Mouse (Mus musculus): ENCODE data around the gene Serpina1f. TPM values are rescaled to one million over a fixed set of nuclear protein-coding genes. Genes with fewer than 3 reads are reported as not detected.
A peak's percentile ranks its signal among the peaks of the same experiment; 100 is the strongest.
"Not testable (repeated sequence)": the region's sequence is repeated elsewhere in the genome, so short reads cannot be mapped to it uniquely, and the experiment has no call there.

Serpina1f gene
- polyA plus RNA-seq, 1 experiment from 2014 or later, result 0.06 TPM

GRCm38 (mm10) chr12:103688221-103688814 lies 7.0 kb downstream of the Serpina1f start:
- Histone ChIP-seq H3K4me2 (ENCODE audit: low read depth, low read length) (no peak overlapping the region), H3K27ac (ENCODE audit: low read length) (no peak overlapping the region), H3K9ac (ENCODE audit: low read depth, low read length) (no peak overlapping the region), H3K36me3 (ENCODE audit: control insufficient read depth, insufficient read depth) (no peaks in the 10 kb centered on the region), H3K9me3 (replicated peaks; ENCODE audit: control insufficient read depth, low read length) (no peaks in the 10 kb centered on the region), H3K27me3 (ENCODE audit: control insufficient read depth, insufficient read depth, low read depth, low read length) (no peaks in the 10 kb centered on the region), H3K4me3 (ENCODE audit: low read depth, low read length) (no peak overlapping the region), H3K4me1 (ENCODE audit: control insufficient read depth, low read depth, low read length) (no peaks in the 10 kb centered on the region; the same call in 1 of the 2 replicates)
- 21% methylated on average over 3 of the region's 3 CpGs for WGBS (ENCODE audit: insufficient replicate concordance)
- no peak for ATAC-seq (ENCODE audit: low read depth)

GRCm38 (mm10) chr12:103687021-103687420 lies 8.3 kb downstream of the Serpina1f start:
- H3K4me1 ChIP-seq (ENCODE audit: control insufficient read depth, low read depth, low read length), result no peaks in the 10 kb centered on the region; the same call in 1 of the 2 replicates
- ATAC-seq (ENCODE audit: low read depth), result no peak
- H3K4me3 ChIP-seq (ENCODE audit: low read depth, low read length), result no peak overlapping the region
- no peaks in the 10 kb centered on the region for H3K36me3 ChIP-seq (ENCODE audit: control insufficient read depth, insufficient read depth)
- no peak overlapping the region for H3K4me2 ChIP-seq (ENCODE audit: low read depth, low read length)
- WGBS (ENCODE audit: insufficient replicate concordance), result 57% methylated on average over 7 of the region's 7 CpGs
- H3K9me3 ChIP-seq (replicated peaks; ENCODE audit: control insufficient read depth, low read length), result no peaks in the 10 kb centered on the region
- H3K27me3 ChIP-seq (ENCODE audit: control insufficient read depth, insufficient read depth, low read depth, low read length), result no peaks in the 10 kb centered on the region
- H3K9ac ChIP-seq (ENCODE audit: low read depth, low read length), result no peak overlapping the region
- no peak overlapping the region; the same call in 1 of the 2 replicates for H3K27ac ChIP-seq (ENCODE audit: low read length)

- Histone ChIP-seq H3K4me3 (ENCODE audit: low read depth, low read length) (no peak overlapping the region), H3K36me3 (ENCODE audit: control insufficient read depth, insufficient read depth) (no peaks in the 10 kb centered on the region), H3K27ac (ENCODE audit: low read length) (peak overlapping the region; percentile 41), H3K4me2 (ENCODE audit: low read depth, low read length) (no peak overlapping the region), H3K27me3 (ENCODE audit: control insufficient read depth, insufficient read depth, low read depth, low read length) (no peaks in the 10 kb centered on the region), H3K4me1 (ENCODE audit: control insufficient read depth, low read depth, low read length) (no peaks in the 10 kb centered on the region; the same call in 1 of the 2 replicates), H3K9me3 (replicated peaks; ENCODE audit: control insufficient read depth, low read length) (no peaks in the 10 kb centered on the region), H3K9ac (ENCODE audit: low read depth, low read length) (no peak overlapping the region)
- 46% methylated on average over 3 of the region's 3 CpGs for WGBS (ENCODE audit: insufficient replicate concordance)
- ATAC-seq (ENCODE audit: low read depth), result no peak
These were observed 9.3 kb downstream of the Serpina1f start for GRCm38 (mm10) chr12:103686050-103686449.

- Histone ChIP-seq H3K27ac (ENCODE audit: low read length) (peak overlapping the region; percentile 10; the same call in 1 of the 2 replicates), H3K4me1 (ENCODE audit: control insufficient read depth, low read depth, low read length) (no peaks in the 10 kb centered on the region; the same call in 1 of the 2 replicates), H3K27me3 (ENCODE audit: control insufficient read depth, insufficient read depth, low read depth, low read length) (no peaks in the 10 kb centered on the region), H3K9me3 (replicated peaks; ENCODE audit: control insufficient read depth, low read length) (no peaks in the 10 kb centered on the region), H3K4me2 (ENCODE audit: low read depth, low read length) (no peak overlapping the region), H3K36me3 (ENCODE audit: control insufficient read depth, insufficient read depth) (no peaks in the 10 kb centered on the region), H3K4me3 (ENCODE audit: low read depth, low read length) (no peak overlapping the region), H3K9ac (ENCODE audit: low read depth, low read length) (no peak overlapping the region)
- peak; percentile 62 for ATAC-seq (ENCODE audit: low read depth)
- WGBS (ENCODE audit: insufficient replicate concordance), result 36% methylated on average over 3 of the region's 3 CpGs
These were observed 9.9 kb downstream of the Serpina1f start for GRCm38 (mm10) chr12:103685386-103685785.

- Histone ChIP-seq H3K9ac (ENCODE audit: low read depth, low read length) (no peak overlapping the region), H3K36me3 (ENCODE audit: control insufficient read depth, insufficient read depth) (no peaks in the 10 kb centered on the region), H3K27me3 (ENCODE audit: control insufficient read depth, insufficient read depth, low read depth, low read length) (no peaks in the 10 kb centered on the region), H3K27ac (ENCODE audit: low read length) (no peak overlapping the region), H3K4me3 (ENCODE audit: low read depth, low read length) (no peak overlapping the region), H3K9me3 (replicated peaks; ENCODE audit: control insufficient read depth, low read length) (no peaks in the 10 kb centered on the region), H3K4me1 (ENCODE audit: control insufficient read depth, low read depth, low read length) (no peaks in the 10 kb centered on the region; the same call in 1 of the 2 replicates), H3K4me2 (ENCODE audit: low read depth, low read length) (no peak overlapping the region)
- ATAC-seq (ENCODE audit: low read depth), result no peak
- WGBS (ENCODE audit: insufficient replicate concordance), result 38% methylated on average over 4 of the region's 4 CpGs
These were observed 11.6 kb downstream of the Serpina1f start for GRCm38 (mm10) chr12:103683775-103684174.

GRCm38 (mm10) chr12:103681739-103682138 lies 13.6 kb downstream of the Serpina1f start:
- Histone ChIP-seq H3K4me2 (ENCODE audit: low read depth, low read length) (0 out of 2 replicates have a peak overlapping the region, but pooled peaks have one; percentile 32), H3K36me3 (ENCODE audit: control insufficient read depth, insufficient read depth) (no peaks in the 10 kb centered on the region), H3K27me3 (ENCODE audit: control insufficient read depth, insufficient read depth, low read depth, low read length) (no peaks in the 10 kb centered on the region), H3K27ac (ENCODE audit: low read length) (peak overlapping the region; percentile 73), H3K4me1 (ENCODE audit: control insufficient read depth, low read depth, low read length) (no peaks in the 10 kb centered on the region; the same call in 1 of the 2 replicates), H3K4me3 (ENCODE audit: low read depth, low read length) (no peak overlapping the region), H3K9me3 (replicated peaks; ENCODE audit: control insufficient read depth, low read length) (no peaks in the 10 kb centered on the region), H3K9ac (ENCODE audit: low read depth, low read length) (no peak overlapping the region)
- peak; percentile 76 for ATAC-seq (ENCODE audit: low read depth)
- WGBS (ENCODE audit: insufficient replicate concordance), result 50% methylated on average over 2 of the region's 2 CpGs

DNA sequence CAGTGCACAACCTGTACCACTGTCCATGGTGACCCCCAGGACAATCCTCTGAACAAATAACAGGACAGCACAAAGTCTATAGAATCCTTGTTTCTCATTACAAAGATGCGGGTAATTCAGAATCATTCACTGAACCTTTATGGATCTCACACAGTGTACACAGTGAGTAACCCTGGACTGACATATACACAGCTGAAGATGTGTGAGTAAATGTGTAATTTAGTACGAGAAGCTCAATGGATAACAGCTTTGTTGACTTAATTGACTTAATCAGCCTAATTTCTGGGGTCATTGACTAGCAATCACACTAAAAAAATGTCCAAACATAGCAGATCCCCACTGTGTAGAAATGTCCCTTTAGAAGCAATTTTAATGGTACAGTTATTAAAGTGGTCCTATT lies 14.2 kb downstream of the Serpina1f start:
- no peak overlapping the region for H3K4me2 ChIP-seq (ENCODE audit: low read depth, low read length)
- no peaks in the 10 kb centered on the region for H3K9me3 ChIP-seq (replicated peaks; ENCODE audit: control insufficient read depth, low read length)
- H3K27ac ChIP-seq (ENCODE audit: low read length), result peak overlapping the region; percentile 73
- no peak overlapping the region for H3K4me3 ChIP-seq (ENCODE audit: low read depth, low read length)
- WGBS (ENCODE audit: insufficient replicate concordance), result 43% methylated on average over 2 of the region's 2 CpGs
- H3K4me1 ChIP-seq (ENCODE audit: control insufficient read depth, low read depth, low read length), result no peaks in the 10 kb centered on the region; the same call in 1 of the 2 replicates
- no peaks in the 10 kb centered on the region for H3K27me3 ChIP-seq (ENCODE audit: control insufficient read depth, insufficient read depth, low read depth, low read length)
- no peak for ATAC-seq (ENCODE audit: low read depth)
- H3K9ac ChIP-seq (ENCODE audit: low read depth, low read length), result no peak overlapping the region
- H3K36me3 ChIP-seq (ENCODE audit: control insufficient read depth, insufficient read depth), result no peaks in the 10 kb centered on the region

DNA sequence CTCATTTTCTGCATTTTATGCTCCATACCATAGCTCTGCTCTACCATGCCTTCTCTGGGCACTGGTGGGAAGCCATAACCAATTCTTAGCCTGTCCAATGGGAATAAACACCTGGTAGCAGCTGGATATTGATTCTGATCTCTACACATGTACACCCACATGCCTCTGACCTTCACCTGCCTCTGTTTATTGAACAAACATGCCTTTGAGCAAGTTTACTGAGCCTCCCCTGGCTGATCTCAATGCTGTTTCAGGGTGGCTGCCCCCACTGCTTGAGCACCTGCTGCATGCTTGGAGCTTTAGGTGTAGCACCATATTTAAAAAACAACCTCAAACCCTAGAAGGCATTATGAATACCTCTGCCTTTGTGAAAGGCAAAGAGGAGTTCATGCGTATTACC lies 15.5 kb downstream of the Serpina1f start:
- 76% methylated on average over 1 of the region's 1 CpGs for WGBS (ENCODE audit: insufficient replicate concordance)
- H3K4me3 ChIP-seq (ENCODE audit: low read depth, low read length); H3K9ac ChIP-seq (ENCODE audit: low read depth, low read length); H3K27ac ChIP-seq (ENCODE audit: low read length); H3K9me3 ChIP-seq (replicated peaks; ENCODE audit: control insufficient read depth, low read length); H3K4me1 ChIP-seq (ENCODE audit: control insufficient read depth, low read depth, low read length); H3K36me3 ChIP-seq (ENCODE audit: control insufficient read depth, insufficient read depth); H3K4me2 ChIP-seq (ENCODE audit: low read depth, low read length); H3K27me3 ChIP-seq (ENCODE audit: control insufficient read depth, insufficient read depth, low read depth, low read length): not testable (repeated sequence)
- ATAC-seq (ENCODE audit: low read depth), result peak; percentile 60; the same call in 1 of the 2 replicates

- Histone ChIP-seq H3K36me3 (ENCODE audit: control insufficient read depth, insufficient read depth) (no peaks in the 10 kb centered on the region), H3K4me1 (ENCODE audit: control insufficient read depth, low read depth, low read length) (no peaks in the 10 kb centered on the region; the same call in 1 of the 2 replicates), H3K27ac (ENCODE audit: low read length) (no peak within 1 kb of the TSS), H3K4me3 (ENCODE audit: low read depth, low read length) (no peak within 1 kb of the TSS), H3K4me2 (ENCODE audit: low read depth, low read length) (no peak within 1 kb of the TSS), H3K9ac (ENCODE audit: low read depth, low read length) (no peak within 1 kb of the TSS), H3K27me3 (ENCODE audit: control insufficient read depth, insufficient read depth, low read depth, low read length) (no peaks in the 10 kb centered on the region), H3K9me3 (replicated peaks; ENCODE audit: control insufficient read depth, low read length) (no peaks in the 10 kb centered on the region)
- 65% methylated on average over 1 of the region's 1 CpGs for WGBS (ENCODE audit: insufficient replicate concordance)
- no peak for ATAC-seq (ENCODE audit: low read depth)
These were observed 19.3 kb downstream of the Serpina1f start, which contains the start of gene Serpina16 for GRCm38 (mm10) chr12:103676039-103676438. Gene Serpina16, minus strand, starts transcription at chr12:103676139.

Measured in liver, embryonic 16.5 days (tissue).